Mouse (Mus musculus) forebrain, postnatal 0 days (tissue): ENCODE measurements around the gene Cdk8. TPM values are rescaled to one million over a fixed set of nuclear protein-coding genes. Genes with fewer than 3 reads are reported as not detected.

ENCODE experiments used
- ATAC-seq: fragments of 200-750 bp; cut with Nextera tagmentation; 2 replicates; pipeline ENCODE4 v1.8.0; 2017; ENCODE audit warnings: mild to moderate bottlenecking, moderate library complexity
- DNase-seq: peaks from one replicate; pipeline ENCODE4 v3.0.0-alpha.2; 2015
- H3K27ac ChIP-seq: fragments of 300-500 bp; sonication (generic); 2 replicates; pipeline ENCODE4 v1.5.1; 2014; ENCODE audit warnings: low read depth, mild to moderate bottlenecking, antibody characterized with exemption, low read length, moderate library complexity, mixed read lengths
- H3K27me3 ChIP-seq: fragments of 300-500 bp; sonication (generic); 2 replicates; pipeline ENCODE4 v1.6.1; 2014; ENCODE audit warnings: mild to moderate bottlenecking, low read length, mixed read lengths; ENCODE audit not compliant: insufficient read depth
- H3K36me3 ChIP-seq: fragments of 300-500 bp; sonication (generic); 2 replicates; pipeline ENCODE4 v1.6.1; 2014; ENCODE audit warnings: mild to moderate bottlenecking, moderate library complexity; ENCODE audit not compliant: insufficient read depth
- H3K4me1 ChIP-seq: fragments of 300-500 bp; sonication (generic); 2 replicates; pipeline ENCODE4 v1.6.1; 2014; ENCODE audit warnings: antibody characterized with exemption; ENCODE audit not compliant: insufficient read depth
- H3K4me2 ChIP-seq: fragments of 300-500 bp; sonication (generic); 2 replicates; pipeline ENCODE4 v1.6.1; 2014; ENCODE audit warnings: low read depth, mild to moderate bottlenecking, moderate library complexity
- H3K4me3 ChIP-seq: fragments of 300-500 bp; sonication (generic); 2 replicates; pipeline ENCODE4 v1.5.1; 2014; ENCODE audit warnings: low read depth, low read length, mixed read lengths
- H3K9ac ChIP-seq: fragments of 300-500 bp; sonication (generic); 2 replicates; pipeline ENCODE4 v1.6.1; 2014; ENCODE audit warnings: mild to moderate bottlenecking
- H3K9me3 ChIP-seq: fragments of 300-500 bp; sonication (generic); 2 replicates; pipeline ENCODE4 v1.6.1; 2016; ENCODE audit warnings: low read length
- CTCF ChIP-seq: sonication (generic); IDR thresholded peaks from 2 replicates; pipeline ENCODE4 v1.5.1; 2016; ENCODE audit warnings: antibody characterized with exemption, control low read depth, low read depth
- WGBS: fragments of 180-500 bp; shearing (Covaris S2); extraction: QIAGEN DNeasy Blood & Tissue Kit; methylation state at CpG from one replicate; pipeline ENCODE4 v1.1.7; 2014; 5-methylcytosine and 5-hydroxymethylcytosine counted together
- polyA plus RNA-seq: library from polyadenylated mRNA; unstranded; fragments of >200 nt; fragmentation: Nextera tagmentation; extraction: Ambion mirVana; gene quantifications from 2 replicates; pipeline ENCODE4 v1.2.1, GENCODE M21; 2015
- total RNA-seq: library from RNA; depleted of rRNA; stranded (reverse); fragments of >200 nt; gene quantifications from 2 replicates; pipeline ENCODE4 v1.2.3, GENCODE M21; 2014; rRNA removed

Cdk8 gene
- total and polyA plus RNA-seq, 2 experiments from 2014 or later: 13.1 to 48.8 TPM

DNA sequence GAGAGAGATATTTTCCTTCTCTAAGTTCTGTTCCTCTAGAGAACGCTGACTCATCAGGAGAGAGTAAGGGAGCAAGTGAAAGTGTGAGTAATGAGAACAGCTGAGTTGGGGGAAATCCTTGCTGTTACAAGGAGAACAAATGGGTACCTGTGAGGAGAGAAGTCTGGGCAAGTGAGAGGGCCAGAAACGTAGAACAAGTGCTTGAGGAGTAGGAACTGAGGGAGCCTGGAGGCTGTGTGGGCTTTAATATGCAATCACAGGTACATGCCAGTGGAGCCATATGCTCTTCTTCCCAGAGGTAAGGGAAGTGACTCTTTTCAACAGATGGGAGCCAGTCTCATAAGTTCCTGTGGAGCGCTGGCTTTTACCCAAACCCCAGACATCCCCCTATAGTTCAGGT is 118.2 kb downstream of the Cdk8 start:
- H3K4me1 ChIP-seq: no peaks in the 10 kb centered on the region
- H3K9me3 ChIP-seq: no peaks in the 10 kb centered on the region
- WGBS: 79% methylated on average over 3 of the region's 3 CpGs
- no peaks in the 10 kb centered on the region for H3K27me3 ChIP-seq
- ATAC-seq: no peak
- no peak overlapping the region for H3K27ac ChIP-seq
- H3K4me2 ChIP-seq: no peak overlapping the region
- H3K36me3 ChIP-seq: no peaks in the 10 kb centered on the region
- no peak overlapping the region for H3K4me3 ChIP-seq
- TF ChIP-seq CTCF: no peak
- H3K9ac ChIP-seq: no peak overlapping the region
- no peak for DNase-seq

DNA sequence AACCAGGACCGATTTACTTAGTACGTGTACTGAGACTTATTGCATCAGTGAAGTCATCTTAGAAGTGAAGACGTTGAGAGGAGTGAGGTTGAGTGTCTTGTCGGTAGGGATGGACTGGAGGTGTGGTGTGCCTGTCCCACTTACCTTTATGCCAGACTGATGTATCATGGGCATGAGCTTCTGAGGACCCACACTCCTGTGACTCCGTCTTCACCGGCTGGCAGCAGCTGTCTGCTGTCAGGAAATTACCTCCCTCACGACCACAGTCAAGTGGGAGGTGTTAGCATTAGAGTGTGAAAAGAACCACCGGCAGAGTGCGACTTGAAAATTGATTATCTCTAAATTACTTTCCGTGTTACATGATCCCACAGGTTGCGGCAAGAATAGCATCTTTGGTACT is 119.8 kb downstream of the Cdk8 start:
- H3K9me3 ChIP-seq: no peaks in the 10 kb centered on the region
- no peaks in the 10 kb centered on the region for H3K4me1 ChIP-seq
- no peak for TF ChIP-seq CTCF
- no peak for ATAC-seq
- H3K4me2 ChIP-seq: no peak overlapping the region
- no peak overlapping the region for H3K27ac ChIP-seq
- no peak overlapping the region for H3K4me3 ChIP-seq
- no peaks in the 10 kb centered on the region for H3K36me3 ChIP-seq
- no peaks in the 10 kb centered on the region for H3K27me3 ChIP-seq
- H3K9ac ChIP-seq: no peak overlapping the region
- WGBS: 88% methylated on average over 11 of the region's 11 CpGs
- no peak for DNase-seq

- Histone ChIP-seq H3K4me3 (no peak overlapping the region), H3K9me3 (no peaks in the 10 kb centered on the region), H3K27me3 (no peaks in the 10 kb centered on the region), H3K36me3 (no peaks in the 10 kb centered on the region), H3K27ac (no peak overlapping the region), H3K4me2 (no peak overlapping the region), H3K9ac (no peak overlapping the region), H3K4me1 (no peaks in the 10 kb centered on the region)
- ATAC-seq (no peak), DNase-seq (no peak)
- WGBS: 87% methylated on average over 7 of the region's 7 CpGs
- no peak for TF ChIP-seq CTCF
These were observed 121.0 kb downstream of the Cdk8 start for GRCm38 (mm10) chr5:146352006-146352405.

Other genes with a start within 250 kb of the Cdk8 start
- not detected in 2 replicates for gene Cyp3a25, start 221.6 kb upstream of the Cdk8 start, total RNA-seq
- not detected in 2 replicates for gene Cyp3a25, start 221.6 kb upstream of the Cdk8 start, polyA plus RNA-seq
- gene Cyp3a59, start 152.0 kb upstream of the Cdk8 start, total RNA-seq: not detected in 2 replicates
- not detected in 2 replicates for gene Cyp3a59, start 152.0 kb upstream of the Cdk8 start, polyA plus RNA-seq
- gene Gm5565, start 70.7 kb upstream of the Cdk8 start, total RNA-seq: not detected in 2 replicates
- not detected in 2 replicates for gene Gm5565, start 70.7 kb upstream of the Cdk8 start, polyA plus RNA-seq
- not detected in 2 replicates for gene Gm6309, start 60.5 kb upstream of the Cdk8 start, total RNA-seq
- not detected in 2 replicates for gene Gm6309, start 60.5 kb upstream of the Cdk8 start, polyA plus RNA-seq
- gene 1700001J03Rik, start 45.9 kb upstream of the Cdk8 start, total RNA-seq: not detected in 2 replicates
- not detected in 2 replicates for gene 1700001J03Rik, start 45.9 kb upstream of the Cdk8 start, polyA plus RNA-seq
- gene Rnf6, start 9.7 kb upstream of the Cdk8 start, total RNA-seq: 13.7 and 16.5 TPM in 2 replicates
- 16.6 and 22.1 TPM in 2 replicates for gene Rnf6, start 9.7 kb upstream of the Cdk8 start, polyA plus RNA-seq
- gene Wasf3, start 153.8 kb downstream of the Cdk8 start, total RNA-seq: 26.8 and 33.0 TPM in 2 replicates
- gene Wasf3, start 153.8 kb downstream of the Cdk8 start, polyA plus RNA-seq: 11.7 and 14.3 TPM in 2 replicates